Mouse (Mus musculus): ENCODE results near the gene 2010111I01Rik. TPM values are rescaled to one million over a fixed set of nuclear protein-coding genes. Genes with fewer than 3 reads are reported as not detected.
"Not testable (repeated sequence)": the region's sequence is repeated elsewhere in the genome, so short reads cannot be mapped to it uniquely, and the experiment has no call there.

The 2010111I01Rik gene
- polyA plus RNA-seq, 1 experiment from 2014 or later = 52.6 TPM

GRCm38 (mm10) chr13:63335421-63336134 lies 370.9 kb downstream of the 2010111I01Rik start:
- Histone ChIP-seq H3K4me1 (0 out of 2 replicates have a peak, but pooled peaks cover 3% of the 10 kb centered on the region), H3K9me3 (no peaks in the 10 kb centered on the region), H3K27me3 (ENCODE audit: insufficient read depth, poor library complexity, severe bottlenecking) (no peaks in the 10 kb centered on the region), H3K27ac (no peak overlapping the region), H3K4me3 (no peak overlapping the region), H3K36me3 (no peaks in the 10 kb centered on the region)
- WGBS = 64% methylated on average over 4 of the region's 4 CpGs
- peak; percentile 71 for DNase-seq (ENCODE audit: low spot score)

DNA sequence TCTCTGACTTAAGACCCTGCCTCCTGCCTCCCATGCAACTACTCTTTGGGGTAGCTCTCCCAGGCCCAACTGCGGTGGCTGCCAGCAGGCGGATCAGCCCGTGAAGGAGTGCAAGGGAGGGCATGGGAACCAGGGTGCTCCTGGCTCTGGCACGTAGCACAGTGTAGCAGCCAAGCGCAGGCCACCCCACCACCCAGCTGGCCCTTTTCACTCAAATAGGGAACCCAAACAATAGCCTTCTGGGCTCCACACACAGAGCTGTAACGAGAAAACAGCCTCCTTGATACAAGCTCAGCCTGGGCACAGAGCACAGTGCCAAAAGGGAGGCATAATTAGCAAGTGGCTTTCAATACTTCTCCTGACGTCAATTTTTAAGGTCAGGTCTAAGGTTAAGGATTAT lies 371.6 kb downstream of the 2010111I01Rik start:
- H3K36me3 ChIP-seq = no peaks in the 10 kb centered on the region; the same call in 1 of the 2 replicates

GRCm38 (mm10) chr13:63337239-63337960 lies 372.7 kb downstream of the 2010111I01Rik start:
- no peaks in the 10 kb centered on the region; the same call in 1 of the 2 replicates for H3K36me3 ChIP-seq
- no peaks in the 10 kb centered on the region for H3K27me3 ChIP-seq (ENCODE audit: insufficient read depth, poor library complexity, severe bottlenecking)
- H3K4me1 ChIP-seq = 0 out of 2 replicates have a peak, but pooled peaks cover 3% of the 10 kb centered on the region
- 71% methylated on average over 8 of the region's 8 CpGs for WGBS
- peak; percentile 63 for DNase-seq (ENCODE audit: low spot score)
- no peaks in the 10 kb centered on the region for H3K9me3 ChIP-seq
- no peak overlapping the region for H3K27ac ChIP-seq
- H3K4me3 ChIP-seq = no peak overlapping the region

More for the DNA sequence above, 371.6 kb downstream of the 2010111I01Rik start:
- Histone ChIP-seq H3K27me3 (ENCODE audit: insufficient read depth, poor library complexity, severe bottlenecking) (no peaks in the 10 kb centered on the region), H3K27ac (no peak overlapping the region), H3K4me3 (no peak overlapping the region), H3K9me3 (no peaks in the 10 kb centered on the region), H3K4me1 (0 out of 2 replicates have a peak, but pooled peaks cover 3% of the 10 kb centered on the region)
- 75% methylated on average over 7 of the region's 7 CpGs for WGBS
- peak; percentile 68 for DNase-seq (ENCODE audit: low spot score)

DNA sequence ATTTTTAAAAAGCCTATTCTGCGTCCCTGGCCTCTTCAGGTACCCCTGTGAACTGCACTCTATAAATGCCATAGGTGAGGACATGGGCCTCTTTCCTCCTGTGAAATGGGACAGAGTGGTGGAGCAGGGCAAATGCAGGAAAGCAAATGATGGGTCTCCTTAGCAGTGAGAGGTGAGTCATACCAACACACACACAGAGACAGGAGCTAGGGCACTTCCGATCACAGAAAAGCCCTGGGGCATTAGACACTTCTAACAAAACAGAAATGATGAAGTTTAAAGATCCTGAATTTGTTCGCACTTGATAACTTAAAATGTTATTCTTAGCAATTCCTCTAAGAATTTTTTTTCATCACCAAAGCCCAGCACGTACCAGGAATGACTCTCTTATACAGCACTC lies 375.3 kb downstream of the 2010111I01Rik start:
- no peak overlapping the region for H3K27ac ChIP-seq
- no peaks in the 10 kb centered on the region for H3K27me3 ChIP-seq (ENCODE audit: insufficient read depth, poor library complexity, severe bottlenecking)
- H3K9me3 ChIP-seq = no peaks in the 10 kb centered on the region
- no peak overlapping the region for H3K4me3 ChIP-seq
- 0 out of 2 replicates have a peak, but pooled peaks cover 3% of the 10 kb centered on the region for H3K4me1 ChIP-seq
- no peaks in the 10 kb centered on the region; the same call in 1 of the 2 replicates for H3K36me3 ChIP-seq
- WGBS = 86% methylated on average over 4 of the region's 4 CpGs
- peak; percentile 10 for DNase-seq (ENCODE audit: low spot score)

DNA sequence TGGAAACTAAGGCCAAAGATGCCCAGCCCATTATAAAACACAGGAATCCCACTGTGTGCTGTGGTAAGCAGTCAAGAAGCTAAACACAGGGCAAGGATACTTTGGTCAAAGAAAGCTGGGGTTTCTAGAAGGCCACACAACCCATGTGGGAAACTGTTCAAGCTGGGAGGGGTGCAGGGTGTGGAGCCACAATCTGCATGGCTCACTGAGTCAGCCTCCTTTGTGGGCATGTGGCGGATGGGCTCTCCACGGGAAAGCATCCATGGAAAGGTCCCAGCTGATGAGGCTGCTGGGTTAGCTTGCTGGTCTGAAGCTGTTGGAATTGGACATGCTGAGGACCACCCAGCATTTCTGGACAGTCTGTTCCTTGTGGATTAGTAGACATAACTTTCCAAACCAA lies 378.1 kb downstream of the 2010111I01Rik start:
- Histone ChIP-seq H3K27me3 (ENCODE audit: insufficient read depth, poor library complexity, severe bottlenecking) (no peaks in the 10 kb centered on the region), H3K9me3 (no peaks in the 10 kb centered on the region), H3K4me1 (no peaks in the 10 kb centered on the region), H3K27ac (no peak overlapping the region), H3K36me3 (no peaks in the 10 kb centered on the region; the same call in 1 of the 2 replicates), H3K4me3 (no peak overlapping the region)
- DNase-seq (ENCODE audit: low spot score) = peak; percentile 51
- WGBS = 95% methylated on average over 2 of the region's 2 CpGs

DNA sequence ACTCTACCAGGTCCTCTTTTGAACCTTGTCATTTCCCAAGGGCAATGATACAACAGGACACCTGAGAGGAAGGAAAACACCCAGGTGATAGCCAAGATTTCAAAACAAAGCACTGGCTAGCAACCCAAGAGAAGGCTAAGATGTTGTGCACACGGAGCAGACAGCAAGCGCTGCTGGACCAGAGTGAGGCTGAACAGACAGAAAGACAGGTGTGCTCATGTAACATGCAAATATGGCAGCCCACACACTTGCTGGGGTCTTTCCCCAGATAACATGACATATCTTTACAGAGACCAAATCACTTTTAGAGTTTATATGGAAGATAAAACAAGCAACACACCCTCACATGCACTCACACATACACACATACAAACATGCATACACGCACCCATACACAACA lies 379.8 kb downstream of the 2010111I01Rik start:
- 93% methylated on average over 3 of the region's 3 CpGs for WGBS
- H3K4me3 ChIP-seq = no peak overlapping the region
- no peaks in the 10 kb centered on the region for H3K27me3 ChIP-seq (ENCODE audit: insufficient read depth, poor library complexity, severe bottlenecking)

GRCm38 (mm10) chr13:63345476-63346225 lies 381.0 kb downstream of the 2010111I01Rik start:
- DNase-seq (ENCODE audit: low spot score) = peak; percentile 71
- H3K4me1 ChIP-seq = no peaks in the 10 kb centered on the region

More for the DNA sequence above, 379.8 kb downstream of the 2010111I01Rik start:
- Histone ChIP-seq H3K4me1 (no peaks in the 10 kb centered on the region), H3K27ac (no peak overlapping the region), H3K9me3 (no peaks in the 10 kb centered on the region), H3K36me3 (no peaks in the 10 kb centered on the region; the same call in 1 of the 2 replicates)
- peak; percentile 16 for DNase-seq (ENCODE audit: low spot score)

GRCm38 (mm10) chr13:63347639-63348038 lies 382.9 kb downstream of the 2010111I01Rik start:
- DNase-seq (ENCODE audit: low spot score) = peak; percentile 46
- Histone ChIP-seq H3K4me3 (no peak overlapping the region), H3K27ac (no peak overlapping the region), H3K9me3 (no peaks in the 10 kb centered on the region), H3K4me1 (no peaks in the 10 kb centered on the region), H3K27me3 (ENCODE audit: insufficient read depth, poor library complexity, severe bottlenecking) (no peaks in the 10 kb centered on the region), H3K36me3 (no peaks in the 10 kb centered on the region)
- 78% methylated on average over 2 of the region's 2 CpGs for WGBS

More at GRCm38 (mm10) chr13:63345476-63346225, 381.0 kb downstream of the 2010111I01Rik start:
- H3K4me3 ChIP-seq = no peak overlapping the region
- no peaks in the 10 kb centered on the region for H3K27me3 ChIP-seq (ENCODE audit: insufficient read depth, poor library complexity, severe bottlenecking)
- WGBS = 90% methylated on average over 5 of the region's 5 CpGs
- no peaks in the 10 kb centered on the region; the same call in 1 of the 2 replicates for H3K36me3 ChIP-seq
- no peaks in the 10 kb centered on the region for H3K9me3 ChIP-seq
- H3K27ac ChIP-seq = no peak overlapping the region

DNA sequence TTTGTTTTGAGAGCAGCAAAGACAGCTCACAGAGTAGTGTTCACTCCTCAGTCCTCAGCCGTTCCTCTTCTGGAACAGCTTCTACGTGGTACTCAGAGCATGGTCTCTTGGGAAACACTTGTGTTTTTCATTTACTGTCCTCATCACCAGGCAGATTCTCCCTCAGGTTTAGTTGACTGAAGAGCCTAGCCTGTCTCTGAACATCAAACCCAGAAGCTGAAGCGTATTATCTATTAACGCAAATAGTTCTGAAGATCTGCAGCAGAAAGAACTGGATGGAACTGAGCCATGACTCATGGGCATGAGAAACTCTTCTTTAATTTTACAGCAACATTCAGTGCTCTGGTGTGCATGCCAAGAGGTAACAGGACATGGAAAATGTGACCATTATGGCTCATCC lies 385.4 kb downstream of the 2010111I01Rik start:
- Histone ChIP-seq H3K9me3 (no peaks in the 10 kb centered on the region), H3K4me3 (no peak overlapping the region), H3K27ac (no peak overlapping the region), H3K27me3 (ENCODE audit: insufficient read depth, poor library complexity, severe bottlenecking) (no peaks in the 10 kb centered on the region), H3K4me1 (no peaks in the 10 kb centered on the region), H3K36me3 (no peaks in the 10 kb centered on the region)
- 87% methylated on average over 4 of the region's 4 CpGs for WGBS
- DNase-seq (ENCODE audit: low spot score) = peak; percentile 38

DNA sequence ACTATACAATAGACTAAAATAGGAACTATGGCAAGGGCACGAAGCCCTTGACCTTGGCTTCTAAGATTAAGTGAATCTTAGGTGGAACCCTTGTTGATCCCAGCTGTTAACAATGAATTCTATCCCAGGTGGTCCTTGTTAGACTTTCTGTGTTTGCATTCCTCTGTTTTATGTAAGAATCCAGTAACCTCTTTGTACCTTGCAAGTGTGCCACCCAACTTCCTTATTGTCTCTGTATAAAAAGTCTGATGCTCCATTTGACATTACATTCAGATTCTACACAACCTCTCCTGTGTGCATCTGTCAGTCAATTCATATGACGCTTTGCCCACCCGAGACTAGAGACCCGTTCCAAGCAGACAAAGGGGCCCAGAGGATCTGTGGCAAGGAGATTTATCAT lies 388.6 kb downstream of the 2010111I01Rik start:
- DNase-seq (ENCODE audit: low spot score) = peak; percentile 10
- H3K36me3 ChIP-seq; H3K27me3 ChIP-seq (ENCODE audit: insufficient read depth, poor library complexity, severe bottlenecking); H3K4me1 ChIP-seq; H3K4me3 ChIP-seq; H3K9me3 ChIP-seq; H3K27ac ChIP-seq: not testable (repeated sequence)
- 86% methylated on average over 4 of the region's 4 CpGs for WGBS

- no peak overlapping the region for H3K27ac ChIP-seq
- H3K36me3 ChIP-seq = no peaks in the 10 kb centered on the region
- 89% methylated on average over 4 of the region's 4 CpGs for WGBS
- no peaks in the 10 kb centered on the region for H3K9me3 ChIP-seq
- H3K4me1 ChIP-seq = no peaks in the 10 kb centered on the region
- DNase-seq (ENCODE audit: low spot score) = no peak
- no peak overlapping the region for H3K4me3 ChIP-seq
- no peaks in the 10 kb centered on the region for H3K27me3 ChIP-seq (ENCODE audit: insufficient read depth, poor library complexity, severe bottlenecking)
These were observed 391.4 kb downstream of the 2010111I01Rik start for GRCm38 (mm10) chr13:63356101-63356500.

DNA sequence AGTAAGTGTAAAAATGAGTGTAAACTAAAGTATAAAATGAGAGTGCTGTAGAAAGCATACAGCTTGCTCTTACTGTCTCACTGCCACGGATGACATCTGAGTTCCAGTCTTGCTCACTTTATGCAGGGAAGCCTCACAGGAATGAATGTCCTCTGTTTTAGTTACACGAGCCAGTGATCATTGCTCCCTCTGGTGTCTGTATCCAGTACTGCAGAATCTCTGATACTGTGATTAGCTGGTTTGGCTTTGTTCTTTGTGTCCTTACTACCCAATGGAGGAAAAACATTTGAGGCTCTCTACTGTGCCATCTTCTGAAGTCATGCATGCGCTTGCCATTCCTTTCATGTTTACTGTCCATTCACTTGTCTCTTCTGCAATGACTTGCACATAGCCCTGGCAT lies 391.9 kb downstream of the 2010111I01Rik start:
- DNase-seq (ENCODE audit: low spot score) = no peak
- no peaks in the 10 kb centered on the region for H3K9me3 ChIP-seq
- no peaks in the 10 kb centered on the region for H3K4me1 ChIP-seq
- H3K27ac ChIP-seq = no peak overlapping the region
- no peak overlapping the region for H3K4me3 ChIP-seq
- 37% methylated on average over 3 of the region's 3 CpGs for WGBS
- no peaks in the 10 kb centered on the region for H3K27me3 ChIP-seq (ENCODE audit: insufficient read depth, poor library complexity, severe bottlenecking)
- H3K36me3 ChIP-seq = no peaks in the 10 kb centered on the region
